Mouse (Mus musculus) ES-Bruce4 (cell line): ENCODE results near the gene Lysmd4. TPM values are rescaled to one million over a fixed set of nuclear protein-coding genes. Genes with fewer than 3 reads are reported as not detected.

Source experiments
- H3K27ac ChIP-seq: 2 replicates; pipeline ENCODE4 v1.5.1; 2012; ENCODE audit warnings: low read length, inconsistent platforms; ENCODE audit not compliant: insufficient read depth
- H3K27me3 ChIP-seq: 2 replicates; pipeline ENCODE4 v1.6.1; 2012; ENCODE audit warnings: mild to moderate bottlenecking, low read length, inconsistent platforms; ENCODE audit not compliant: control insufficient read depth, poor library complexity, insufficient read depth, severe bottlenecking
- H3K36me3 ChIP-seq: 2 replicates; pipeline ENCODE4 v1.6.1; 2012; ENCODE audit warnings: inconsistent platforms, mild to moderate bottlenecking, low read length, moderate library complexity; ENCODE audit not compliant: control insufficient read depth, poor library complexity, insufficient read depth, severe bottlenecking
- H3K4me1 ChIP-seq: one replicate; pipeline ENCODE4 v1.8.1; 2011; ENCODE audit warnings: low read length; ENCODE audit not compliant: control insufficient read depth, insufficient read depth
- H3K4me3 ChIP-seq: 2 replicates; pipeline ENCODE4 v1.5.1; 2011; ENCODE audit warnings: low read depth, mild to moderate bottlenecking, low read length
- H3K9ac ChIP-seq: 2 replicates; pipeline ENCODE4 v1.6.1; 2012; ENCODE audit warnings: low read depth, mild to moderate bottlenecking, inconsistent platforms; ENCODE audit not compliant: poor library complexity, severe bottlenecking
- H3K9me3 ChIP-seq: replicated peaks from 2 replicates; pipeline ENCODE4 v1.6.1; 2012; ENCODE audit warnings: mild to moderate bottlenecking, low read length, inconsistent platforms; ENCODE audit not compliant: control insufficient read depth, poor library complexity, insufficient read depth, severe bottlenecking
- CTCF ChIP-seq: IDR thresholded peaks from one replicate; pipeline ENCODE4 v1.8.1; 2011; ENCODE audit warnings: low read depth, low read length
- EP300 ChIP-seq: IDR thresholded peaks from 2 replicates; pipeline ENCODE4 v1.6.1; 2011; ENCODE audit warnings: low read depth, low read length; ENCODE audit not compliant: insufficient read depth
- POLR2A ChIP-seq: IDR thresholded peaks from one replicate; pipeline ENCODE4 v1.8.1; 2011; ENCODE audit warnings: low read length; ENCODE audit not compliant: insufficient read depth
- polyA plus RNA-seq: library from polyadenylated mRNA; stranded (reverse); fragments of >200 nt; gene quantifications from 2 replicates; pipeline ENCODE4 v1.2.4, GENCODE M21; 2011; ENCODE audit warnings: low read depth; ENCODE audit not compliant: missing spikeins, insufficient read depth, insufficient read length

Gene Lysmd4
- polyA plus RNA-seq, 1 experiment, result 6.8 TPM

- Histone ChIP-seq H3K27me3 (no peaks in the 10 kb centered on the region), H3K36me3 (no peaks in the 10 kb centered on the region), H3K9me3 (no peaks in the 10 kb centered on the region), H3K4me1 (no peaks in the 10 kb centered on the region), H3K4me3 (no peak overlapping the region), H3K27ac (no peak overlapping the region), H3K9ac (no peak overlapping the region)
- TF ChIP-seq EP300, result no peak
- TF ChIP-seq POLR2A, result no peak
- TF ChIP-seq CTCF, result no peak
These were observed 74.1 kb downstream of the Lysmd4 start for GRCm38 (mm10) chr7:67296419-67296818.

GRCm38 (mm10) chr7:67304937-67305336, 82.6 kb downstream of the Lysmd4 start:
- H3K4me3 ChIP-seq, result no peak overlapping the region
- TF ChIP-seq CTCF (no peak), EP300 (no peak), POLR2A (no peak)
- H3K27ac ChIP-seq, result no peak overlapping the region
- no peaks in the 10 kb centered on the region for H3K27me3 ChIP-seq
- no peak overlapping the region for H3K9ac ChIP-seq
- H3K9me3 ChIP-seq, result peaks cover 6% of the 10 kb centered on the region
- H3K36me3 ChIP-seq, result no peaks in the 10 kb centered on the region
- no peaks in the 10 kb centered on the region for H3K4me1 ChIP-seq

- no peaks in the 10 kb centered on the region for H3K27me3 ChIP-seq
- no peaks in the 10 kb centered on the region for H3K36me3 ChIP-seq
- no peak overlapping the region for H3K4me3 ChIP-seq
- no peak for TF ChIP-seq CTCF
- TF ChIP-seq EP300, result no peak
- TF ChIP-seq POLR2A, result no peak
- H3K4me1 ChIP-seq, result no peaks in the 10 kb centered on the region
- no peak overlapping the region for H3K27ac ChIP-seq
- H3K9me3 ChIP-seq, result peaks cover 6% of the 10 kb centered on the region
- H3K9ac ChIP-seq, result no peak overlapping the region
These were observed 84.7 kb downstream of the Lysmd4 start for GRCm38 (mm10) chr7:67307078-67307477.

GRCm38 (mm10) chr7:67308102-67308501, 85.8 kb downstream of the Lysmd4 start:
- Histone ChIP-seq H3K4me3 (no peak overlapping the region), H3K27me3 (no peaks in the 10 kb centered on the region), H3K9ac (no peak overlapping the region), H3K27ac (no peak overlapping the region), H3K4me1 (no peaks in the 10 kb centered on the region), H3K9me3 (peaks cover 6% of the 10 kb centered on the region), H3K36me3 (no peaks in the 10 kb centered on the region)
- TF ChIP-seq EP300 (no peak), CTCF (no peak), POLR2A (no peak)

GRCm38 (mm10) chr7:67310151-67310550, 87.8 kb downstream of the Lysmd4 start:
- H3K27ac ChIP-seq, result no peak overlapping the region
- H3K9ac ChIP-seq, result no peak overlapping the region
- H3K4me3 ChIP-seq, result no peak overlapping the region
- H3K4me1 ChIP-seq, result no peaks in the 10 kb centered on the region
- no peaks in the 10 kb centered on the region; the same call in 1 of the 2 replicates for H3K9me3 ChIP-seq
- TF ChIP-seq POLR2A (no peak), EP300 (no peak), CTCF (no peak)
- no peaks in the 10 kb centered on the region for H3K36me3 ChIP-seq
- no peaks in the 10 kb centered on the region for H3K27me3 ChIP-seq

- no peak overlapping the region for H3K9ac ChIP-seq
- H3K4me3 ChIP-seq, result no peak overlapping the region
- H3K27me3 ChIP-seq, result no peaks in the 10 kb centered on the region
- TF ChIP-seq EP300 (no peak), POLR2A (no peak), CTCF (no peak)
- H3K36me3 ChIP-seq, result no peaks in the 10 kb centered on the region
- no peak overlapping the region for H3K27ac ChIP-seq
- no peaks in the 10 kb centered on the region for H3K4me1 ChIP-seq
- no peaks in the 10 kb centered on the region for H3K9me3 ChIP-seq
These were observed 90.9 kb downstream of the Lysmd4 start for GRCm38 (mm10) chr7:67313200-67313599.

- Histone ChIP-seq H3K27ac (no peak overlapping the region), H3K4me3 (no peak overlapping the region), H3K9ac (no peak overlapping the region), H3K9me3 (no peaks in the 10 kb centered on the region), H3K36me3 (no peaks in the 10 kb centered on the region), H3K27me3 (no peaks in the 10 kb centered on the region), H3K4me1 (no peaks in the 10 kb centered on the region)
- TF ChIP-seq EP300 (no peak), POLR2A (no peak), CTCF (no peak)
These were observed 96.4 kb downstream of the Lysmd4 start for GRCm38 (mm10) chr7:67318697-67319096.
